Mouse (Mus musculus) frontal cortex, postnatal 10 days (tissue): ENCODE results near the gene Npcd.

Experiments
- DNase-seq, 2 experiments: peaks; one replicate each; pipeline ENCODE4 v3.0.0; 2022; ENCODE audit warnings: low spot score in 2 of 2, mixed read lengths in 1 of 2

Npcd gene

GRCm38 (mm10) chr15:79742706-79743023 is 91.4 kb downstream of the Npcd start:
- no peak for DNase-seq

GRCm38 (mm10) chr15:79741921-79742705 is 91.9 kb downstream of the Npcd start, which contains the start of gene Sun2:
Sun2 (minus strand) TSS chr15:79742536.
- DNase-seq = peak; percentile 86 to 89

- DNase-seq = no peak
Measured at GRCm38 (mm10) chr15:79741173-79741858, 92.7 kb downstream of the Npcd start.

GRCm38 (mm10) chr15:79740739-79741138 is 93.3 kb downstream of the Npcd start:
- no peak for DNase-seq
